Mouse (Mus musculus): ENCODE measurements around the gene Gjd2.

Gjd2 gene

GRCm38 (mm10) chr2:114013295-114013771, at the start of gene Gjd2:
Gene Gjd2, minus strand, starts transcription at chr2:114013619.
- DNase-seq = peak; percentile 17

DNA sequence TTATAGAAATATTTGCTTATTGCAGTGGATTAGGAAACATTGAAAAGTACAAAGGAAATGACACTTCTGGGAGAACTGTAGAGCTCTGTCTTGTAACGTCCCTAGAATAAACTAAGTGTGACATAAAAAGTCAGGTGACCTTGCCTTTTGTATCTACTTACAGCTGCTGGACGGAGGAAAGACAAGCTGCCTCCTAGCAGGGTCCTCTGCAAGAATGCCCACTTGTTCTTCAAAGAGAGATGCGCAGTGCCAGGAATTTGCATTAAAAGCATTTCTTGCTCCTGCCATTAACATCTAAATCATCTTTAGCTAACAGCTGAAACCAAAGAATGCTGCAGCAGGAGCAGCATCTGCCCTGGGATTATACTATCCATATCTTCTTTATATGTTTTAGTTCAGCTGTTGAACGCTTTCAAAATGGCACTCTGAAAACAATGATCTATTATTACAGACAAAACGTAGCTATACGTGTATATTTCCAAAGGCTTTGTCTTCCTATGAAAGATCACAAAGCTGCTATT, 46.7 kb upstream of the Gjd2 start:
- DNase-seq = no peak

DNA sequence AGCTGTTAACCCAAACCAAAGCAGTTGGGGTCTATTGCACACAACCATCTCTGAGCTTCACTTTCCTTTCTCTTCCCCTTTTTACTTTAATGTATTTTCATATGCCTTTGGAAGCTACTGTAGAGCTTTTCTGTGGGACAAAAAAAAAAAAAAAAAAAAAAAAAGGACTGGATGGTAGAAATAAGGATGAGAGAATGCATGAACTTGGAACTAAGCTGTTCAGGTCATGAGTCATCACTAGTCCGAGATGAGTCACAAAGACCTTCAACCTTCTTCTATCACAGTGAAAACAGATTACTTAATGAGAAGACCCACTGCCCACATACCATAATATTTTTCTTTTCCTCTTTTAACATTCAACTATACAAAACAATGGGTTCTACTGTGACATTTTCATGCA, 46.2 kb upstream of the Gjd2 start:
- DNase-seq = no peak

DNA sequence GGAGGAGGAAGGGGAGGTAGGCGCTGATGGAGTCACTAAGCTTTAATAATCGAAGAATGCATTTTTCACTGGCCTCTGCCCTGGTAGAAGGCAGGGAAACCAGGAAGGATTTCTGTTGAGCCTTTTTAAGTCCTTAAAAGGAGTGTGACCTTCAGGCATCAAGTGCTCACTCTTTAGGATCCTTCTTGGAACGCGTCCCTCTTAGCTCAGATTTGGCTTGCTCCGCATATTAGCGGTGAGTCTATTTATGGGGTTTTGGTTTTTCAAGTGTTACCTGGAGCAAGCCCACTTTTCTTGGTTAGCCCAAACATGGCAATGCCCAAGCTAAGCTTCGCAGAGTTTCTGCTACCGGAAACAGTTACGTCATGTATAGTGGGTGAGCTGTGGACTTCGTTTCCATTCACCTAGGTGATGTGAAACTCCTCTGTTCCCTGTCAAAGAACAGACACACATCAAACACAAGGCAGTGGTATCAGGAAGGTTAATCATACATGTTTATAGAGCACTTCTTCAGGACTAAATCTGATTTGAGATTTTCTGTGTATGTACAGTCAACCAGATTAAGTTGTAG, 44.9 kb upstream of the Gjd2 start:
- DNase-seq = no peak

DNA sequence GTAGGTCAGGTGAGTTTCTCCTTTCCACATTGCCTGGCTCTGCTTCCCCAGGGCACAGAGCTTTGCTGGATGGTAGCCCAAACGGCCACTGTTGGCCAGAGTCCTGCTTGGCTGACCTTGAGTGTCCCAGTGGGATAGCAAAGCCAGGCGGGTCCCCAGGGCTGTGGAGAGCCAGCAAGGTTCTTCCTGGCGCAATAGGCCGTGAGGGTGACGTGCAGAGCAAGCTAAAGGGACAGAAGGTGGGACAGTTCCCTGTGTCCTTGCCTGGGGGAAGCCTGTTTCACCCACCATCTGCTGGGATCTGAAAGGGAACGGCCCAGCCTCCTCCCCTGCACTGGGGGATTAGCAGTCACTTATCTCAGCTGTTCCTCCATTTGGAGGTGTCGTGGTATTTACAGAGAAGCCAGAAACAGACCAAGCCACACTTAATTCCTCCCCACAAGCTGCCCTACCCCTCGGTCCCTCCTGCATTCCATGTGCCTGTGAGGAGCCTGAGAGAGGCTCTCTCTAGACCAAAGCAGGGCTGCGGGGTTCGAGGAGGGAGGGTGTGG, 44.0 kb upstream of the Gjd2 start:
- DNase-seq = peak; percentile 34

DNA sequence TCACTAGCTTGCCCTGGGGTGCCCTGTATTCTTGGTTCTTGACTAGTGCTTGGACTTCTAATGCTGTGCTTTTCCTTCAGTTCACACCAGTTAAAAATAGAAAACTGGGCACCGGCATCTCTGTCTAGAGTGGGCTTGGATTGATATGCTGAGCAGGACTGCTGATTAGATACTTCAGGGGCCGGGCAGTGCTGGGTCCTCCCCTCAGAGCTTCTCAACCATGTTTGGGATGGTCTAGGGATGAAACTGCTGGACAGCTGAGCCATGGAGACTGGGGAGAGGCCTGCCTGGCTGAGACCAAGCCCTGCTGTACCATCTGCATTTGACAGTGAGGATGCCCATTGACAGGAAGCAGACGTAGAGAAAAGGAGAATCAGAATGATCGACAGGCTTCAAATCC, 40.7 kb upstream of the Gjd2 start:
- no peak for DNase-seq

- DNase-seq = peak; percentile 25
Observed at GRCm38 (mm10) chr2:114052696-114053598, 39.5 kb upstream of the Gjd2 start, which contains the start of gene Actc1. Gene Actc1, minus strand, starts transcription at chr2:114053548.

- DNase-seq = no peak
Observed at GRCm38 (mm10) chr2:114051871-114052241, 38.4 kb upstream of the Gjd2 start.

- no peak for DNase-seq
Observed at GRCm38 (mm10) chr2:114051111-114051870, 37.9 kb upstream of the Gjd2 start.

- no peak for DNase-seq
Observed at GRCm38 (mm10) chr2:114050150-114050549, 36.7 kb upstream of the Gjd2 start.

- no peak for DNase-seq
Observed at GRCm38 (mm10) chr2:114049372-114049771, 36.0 kb upstream of the Gjd2 start.

- no peak for DNase-seq
Observed at GRCm38 (mm10) chr2:114047960-114048611, 34.7 kb upstream of the Gjd2 start.

DNA sequence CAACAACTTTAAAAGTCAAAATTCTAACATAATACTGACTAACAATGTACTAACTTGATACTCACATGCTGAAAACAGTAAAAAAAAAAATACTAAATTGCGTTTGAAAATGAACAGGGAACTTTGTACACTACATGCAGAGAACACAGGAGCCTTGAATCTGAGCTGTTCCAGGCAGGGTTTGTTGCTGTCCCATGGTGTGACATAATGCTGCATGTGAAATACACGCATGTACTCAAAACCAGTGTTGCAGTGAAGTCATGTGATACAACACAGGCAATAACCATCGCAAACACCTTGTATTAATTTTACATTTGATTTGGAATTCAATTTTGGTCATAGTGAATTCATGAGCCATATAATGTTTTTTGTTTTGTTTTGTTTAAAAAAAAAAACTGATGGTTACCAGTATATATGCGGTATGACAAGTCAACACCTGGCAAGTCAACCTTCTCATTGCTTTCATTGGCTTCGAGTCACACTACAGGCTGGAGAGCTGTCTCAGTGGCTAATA, 32.8 kb upstream of the Gjd2 start:
- no peak for DNase-seq

- no peak for DNase-seq
Observed at GRCm38 (mm10) chr2:114037926-114038325, 24.5 kb upstream of the Gjd2 start.

- no peak for DNase-seq
Observed at GRCm38 (mm10) chr2:114032259-114032658, 18.8 kb upstream of the Gjd2 start.

GRCm38 (mm10) chr2:114023383-114023782, 10.0 kb upstream of the Gjd2 start:
- DNase-seq = no peak

- DNase-seq = no peak
Observed at GRCm38 (mm10) chr2:114020210-114020563, 6.8 kb upstream of the Gjd2 start.

- DNase-seq = no peak
Observed at GRCm38 (mm10) chr2:114019474-114020209, 6.2 kb upstream of the Gjd2 start.

- DNase-seq = peak; percentile 5
Observed at GRCm38 (mm10) chr2:114018136-114018535, 4.7 kb upstream of the Gjd2 start.

DNA sequence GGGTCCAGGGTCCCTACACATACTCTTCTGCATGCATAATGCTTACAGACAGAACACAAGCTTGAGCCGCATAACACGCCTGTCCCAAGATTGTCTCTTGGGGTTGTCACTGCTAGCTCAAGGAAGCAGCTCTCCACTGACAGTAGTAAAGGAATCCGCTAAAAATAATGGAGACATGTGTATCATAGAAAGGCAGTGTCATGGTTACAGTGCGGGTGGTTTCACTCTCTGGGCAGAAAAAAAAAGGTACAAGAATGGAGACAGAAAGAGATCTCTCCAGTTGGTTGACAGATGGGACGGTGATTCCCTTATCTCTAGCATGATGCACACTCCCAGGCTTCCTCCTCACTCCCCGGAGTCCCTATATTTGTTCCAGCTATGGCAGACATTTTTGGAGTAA, 1.4 kb upstream of the Gjd2 start:
- DNase-seq = no peak

- DNase-seq = no peak
Observed at GRCm38 (mm10) chr2:114013846-114014245, 427 bp upstream of the Gjd2 start.

All from kidney, postnatal 10 days (tissue).